Mouse (Mus musculus) embryo, embryonic 10 days (tissue): ENCODE measurements around the gene Banp.

Experiments used
- DNase-seq: peaks from one replicate; pipeline ENCODE4 v3.0.0-alpha.2; 2015; ENCODE audit warnings: low spot score

Banp gene

DNA sequence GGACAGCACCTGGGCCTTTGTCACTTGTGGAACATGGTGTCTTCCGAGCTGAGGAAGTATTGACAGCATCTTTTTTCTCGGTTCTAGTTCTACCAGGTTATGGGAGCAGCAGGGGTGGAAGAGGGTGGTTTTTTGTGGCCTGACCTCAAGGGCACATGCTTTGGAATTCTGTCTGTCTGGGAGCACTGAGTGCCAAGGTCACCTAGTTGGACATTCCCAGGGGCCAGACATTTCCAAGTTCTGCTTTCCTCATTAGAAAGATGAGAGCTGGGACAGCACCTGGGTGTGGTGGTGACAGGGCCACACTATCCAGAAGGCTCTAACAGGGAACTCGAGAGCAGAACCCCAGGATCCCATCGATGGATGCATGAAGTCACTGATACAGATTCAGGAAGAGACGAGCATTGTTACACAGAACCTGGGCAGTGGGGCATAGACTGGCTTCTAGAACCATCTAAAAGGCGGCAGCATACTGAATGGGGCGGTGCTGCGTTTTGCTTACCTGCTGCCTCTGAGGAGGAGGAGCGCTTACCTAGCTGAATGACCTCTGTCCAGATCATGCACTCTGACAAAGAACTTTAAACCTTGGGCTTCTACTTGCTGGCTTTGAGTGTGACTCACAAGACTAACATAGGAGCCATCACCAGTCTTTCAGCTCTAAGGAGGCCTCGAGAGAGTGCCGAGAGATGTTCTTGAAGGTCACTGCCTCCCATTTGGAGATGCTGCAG lies 31.4 kb downstream of the Banp start:
- no peak for DNase-seq

DNA sequence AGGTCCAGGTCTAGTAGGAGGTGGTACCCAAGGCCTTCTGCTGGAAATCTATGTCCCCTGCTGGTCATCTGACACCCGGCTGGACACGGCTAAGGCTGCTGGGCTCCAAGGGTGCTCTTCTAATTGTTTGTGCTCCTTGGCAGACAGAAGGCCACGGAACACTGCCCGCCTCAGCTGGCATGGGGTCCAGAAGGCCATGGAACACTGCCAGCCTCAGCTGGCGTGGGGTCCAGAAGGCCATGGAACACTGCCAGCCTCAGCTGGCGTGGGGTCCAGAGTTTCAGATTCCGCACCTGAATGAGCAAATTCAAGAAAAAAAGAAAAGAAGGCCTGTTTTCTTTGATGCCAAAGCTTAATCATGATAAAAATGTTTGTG lies 32.0 kb downstream of the Banp start:
- no peak for DNase-seq

DNA sequence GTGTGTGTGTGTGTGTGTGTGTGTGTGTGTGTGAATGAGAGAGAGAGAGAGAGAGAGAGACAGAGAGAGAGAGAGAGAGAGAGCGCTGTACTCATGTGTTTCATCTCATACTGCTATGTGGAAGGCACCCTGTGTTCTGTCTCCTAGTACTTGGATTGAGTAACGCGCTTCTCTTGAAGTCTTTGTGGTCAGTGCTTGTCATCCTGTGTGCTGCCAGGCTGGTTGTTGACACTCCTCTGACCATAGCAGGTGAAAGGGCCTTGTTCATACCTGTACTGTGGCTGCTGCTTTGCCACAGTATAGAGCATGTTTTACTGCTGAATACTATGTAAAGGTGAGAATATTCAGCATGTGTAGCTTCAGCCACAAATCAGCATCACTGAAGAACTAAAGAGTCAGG lies 36.1 kb downstream of the Banp start:
- DNase-seq: no peak

DNA sequence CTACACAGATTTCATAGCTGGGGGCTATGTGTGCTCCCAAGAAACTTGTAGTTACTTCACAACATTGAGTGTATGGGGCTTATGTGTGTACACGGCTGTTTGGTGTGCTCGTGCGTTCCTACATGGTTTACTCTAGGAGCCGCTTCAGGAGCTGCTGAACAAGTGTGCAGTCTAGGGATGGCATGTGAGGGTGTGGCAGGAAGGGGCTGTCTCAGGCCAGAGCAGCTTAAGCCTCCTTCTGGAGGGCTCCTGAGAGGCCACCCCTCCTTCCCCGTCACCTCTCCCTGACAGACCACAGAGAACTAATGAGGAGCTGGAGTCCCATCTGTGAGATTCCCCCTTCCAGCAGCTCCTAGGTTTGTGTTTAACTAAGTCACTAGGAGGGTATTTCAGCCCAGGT lies 38.3 kb downstream of the Banp start:
- no peak for DNase-seq

DNA sequence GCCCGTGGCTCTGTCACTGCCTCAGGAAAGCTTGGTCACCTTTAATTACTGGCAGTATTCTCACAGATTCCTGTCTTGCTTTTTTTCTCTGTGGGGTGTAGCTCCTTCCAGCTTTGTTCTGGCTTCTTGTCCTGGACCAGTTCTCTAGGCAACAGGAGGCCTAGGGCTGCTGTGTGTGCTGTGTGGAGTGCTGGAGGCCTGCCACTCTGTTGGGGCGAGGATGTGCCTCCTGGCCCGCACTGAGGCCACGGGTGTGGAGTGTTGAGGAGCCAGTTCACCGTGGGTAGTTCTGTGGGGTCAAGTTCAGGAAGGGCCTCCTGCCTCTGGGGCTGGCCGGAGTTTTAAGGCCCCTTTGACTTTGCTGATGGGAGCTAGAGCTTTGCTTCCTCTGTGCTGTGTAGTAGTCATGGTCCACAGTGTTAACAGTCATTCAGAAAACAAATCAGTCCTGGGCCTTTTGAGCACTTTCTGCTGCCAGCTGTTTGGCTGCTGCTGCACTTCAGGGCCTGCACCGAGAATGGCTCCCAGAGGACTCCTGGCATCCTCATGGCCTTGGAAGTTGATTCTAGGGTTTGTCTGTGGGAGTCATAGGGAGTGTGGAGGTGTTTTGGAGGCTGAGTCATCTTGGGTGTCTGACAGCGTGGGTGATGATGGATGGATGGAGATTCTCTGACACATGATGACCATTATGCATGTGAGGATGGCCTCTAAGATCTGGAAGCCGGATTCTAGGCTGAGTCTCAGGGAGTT lies 41.1 kb downstream of the Banp start:
- DNase-seq: no peak

DNA sequence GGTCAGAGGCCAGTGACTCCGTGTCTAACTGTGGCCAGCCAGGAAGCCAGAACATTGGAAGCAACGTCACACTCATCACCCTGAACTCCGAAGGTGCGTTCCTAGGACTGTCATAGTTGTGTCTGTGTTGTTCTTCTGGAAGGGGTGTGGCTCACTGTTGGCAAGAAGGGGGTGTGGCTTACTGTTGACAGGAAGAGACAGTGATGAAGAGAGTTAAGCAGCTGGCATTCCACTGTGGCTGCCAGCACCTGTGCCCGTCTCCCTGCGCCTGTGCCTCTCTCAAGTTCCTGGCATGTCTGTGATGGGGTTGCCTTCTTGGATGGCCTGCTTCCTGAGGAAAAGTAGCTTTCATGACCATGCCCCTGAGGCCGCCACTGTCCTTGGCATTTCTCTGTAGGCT lies 42.1 kb downstream of the Banp start:
- no peak for DNase-seq

DNA sequence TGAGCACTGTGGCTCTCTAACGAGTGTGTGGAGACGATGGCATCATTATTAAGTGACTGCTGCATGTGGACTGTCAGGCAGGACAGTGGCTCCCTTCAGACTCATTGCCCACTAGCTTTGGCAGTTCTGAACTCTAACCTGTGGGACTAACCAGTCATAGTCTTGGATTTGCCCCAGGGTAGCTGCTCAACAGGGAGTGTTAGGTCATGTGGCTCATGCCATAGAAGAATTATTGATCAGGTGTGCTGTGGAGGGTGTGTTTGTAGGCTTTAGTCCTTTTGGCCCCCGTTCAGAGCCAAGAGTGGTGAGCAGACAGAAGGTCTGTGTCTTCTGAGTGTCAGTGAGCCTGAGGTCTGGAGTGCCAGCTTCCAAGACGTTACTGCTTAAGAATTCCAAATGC lies 43.4 kb downstream of the Banp start:
- no peak for DNase-seq

DNA sequence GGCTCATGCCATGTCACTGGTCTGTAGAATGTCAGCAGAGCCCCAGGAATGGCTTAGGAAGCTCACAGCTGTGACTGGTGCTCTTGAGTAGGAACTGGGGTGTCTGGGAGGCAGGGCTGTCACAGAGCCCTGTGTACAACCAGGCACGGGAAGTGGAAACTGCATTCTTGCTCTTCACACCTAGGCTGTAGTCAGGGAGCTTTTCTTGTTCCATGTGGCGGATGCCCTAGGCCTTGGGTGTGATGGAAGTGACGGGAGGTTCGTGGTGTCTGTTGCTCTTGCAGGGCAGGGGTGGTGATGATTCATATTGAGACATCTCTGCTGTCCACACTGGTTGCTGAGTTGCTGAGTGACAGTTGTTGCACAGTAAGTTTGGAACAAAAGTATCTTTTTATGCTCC lies 45.6 kb downstream of the Banp start:
- no peak for DNase-seq

DNA sequence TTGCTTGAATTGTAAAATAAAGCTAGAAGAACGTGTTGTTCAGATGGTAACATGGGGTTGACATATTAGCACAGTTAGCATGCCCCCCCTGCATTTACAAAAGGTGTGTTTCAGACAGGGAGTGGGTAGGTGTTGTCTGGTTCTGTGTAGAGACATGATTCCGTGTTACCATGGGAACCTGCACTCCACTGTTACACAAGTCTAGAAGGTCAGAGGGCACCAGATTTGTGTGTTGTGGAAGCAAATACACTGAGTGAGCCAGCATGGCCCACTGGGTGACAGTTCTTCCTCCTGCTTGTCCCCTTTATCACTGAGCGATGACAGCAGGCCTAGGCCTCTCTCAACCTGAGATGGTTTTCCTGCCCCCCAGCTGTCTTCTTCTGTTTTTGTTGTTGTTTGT lies 46.3 kb downstream of the Banp start:
- DNase-seq: peak; percentile 19

DNA sequence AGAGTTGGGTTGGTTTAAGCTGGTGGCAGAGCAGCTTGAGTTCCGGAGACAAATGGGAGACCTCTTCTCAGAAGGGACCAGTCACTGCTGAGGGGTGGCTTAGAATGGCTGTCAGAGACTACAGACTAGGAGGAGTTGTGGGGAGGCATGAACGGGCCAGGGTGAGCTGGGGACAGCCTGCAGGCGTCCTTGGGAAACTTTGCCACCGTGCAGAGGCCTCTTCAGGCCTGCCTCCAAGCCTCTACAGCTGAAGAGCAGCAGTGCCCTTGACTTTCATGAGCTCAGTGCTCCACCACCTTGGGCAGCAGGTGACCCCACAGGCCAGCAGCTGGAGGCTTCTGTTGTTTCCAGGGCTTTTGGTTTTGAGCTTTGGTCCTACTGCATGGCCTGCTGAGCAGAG lies 49.1 kb downstream of the Banp start:
- no peak for DNase-seq

DNA sequence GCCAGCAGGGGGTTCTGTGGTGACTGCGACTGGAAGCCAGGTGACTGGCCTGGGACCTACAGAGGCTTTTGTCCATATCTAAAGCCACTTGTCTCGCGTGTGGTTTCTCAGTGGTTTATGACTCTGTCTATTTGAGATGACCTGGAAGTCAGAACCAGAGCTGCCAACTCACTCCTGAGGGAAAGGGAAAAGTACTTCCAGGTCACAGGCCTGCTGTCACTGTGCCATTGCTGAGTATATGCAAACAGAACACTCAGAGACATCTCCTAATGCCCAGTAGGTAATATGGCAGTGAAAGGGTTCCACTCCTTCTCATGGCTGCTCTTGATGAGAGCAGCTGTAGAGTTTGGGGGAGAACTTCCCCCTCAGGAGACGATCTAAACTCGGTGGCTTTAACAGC lies 49.7 kb downstream of the Banp start:
- no peak for DNase-seq

DNA sequence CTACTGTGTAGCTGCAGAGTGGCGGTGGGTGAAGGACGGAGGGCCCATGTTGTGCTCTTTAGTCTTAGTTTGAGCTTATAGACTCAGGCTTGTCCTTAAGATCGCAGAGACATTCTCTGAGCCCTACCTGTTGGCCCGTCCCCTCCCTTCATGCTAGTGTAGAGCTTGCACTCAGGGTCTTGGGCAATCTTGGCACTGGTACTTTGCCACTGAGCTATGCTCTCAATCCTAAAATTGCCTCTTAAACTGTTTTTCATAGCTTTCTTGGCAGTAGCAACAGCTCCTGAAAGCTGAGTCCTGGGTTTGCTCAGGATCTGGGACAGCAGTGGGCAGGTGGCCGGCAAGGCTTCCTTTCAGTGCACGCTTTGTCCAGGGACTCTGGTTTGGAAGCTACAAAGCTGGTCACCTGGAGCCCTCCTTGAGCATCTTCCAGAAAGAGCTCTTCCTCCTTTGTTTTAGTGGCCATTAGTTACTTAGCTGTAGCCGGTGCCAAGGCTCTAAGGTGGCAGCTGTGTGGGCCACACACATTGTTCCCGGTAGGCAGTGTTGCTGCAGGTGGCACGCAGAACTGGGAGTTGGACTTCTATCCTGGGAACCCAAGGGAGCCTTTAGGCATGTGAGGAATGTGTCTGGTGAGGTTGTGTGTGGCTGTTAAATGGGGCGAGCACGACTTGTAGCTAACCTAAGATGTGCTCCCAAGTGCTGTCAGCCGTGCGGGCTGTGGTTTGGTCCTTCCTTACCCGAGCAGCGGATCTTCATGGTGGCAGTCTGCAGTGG lies 52.0 kb downstream of the Banp start:
- DNase-seq: no peak

DNA sequence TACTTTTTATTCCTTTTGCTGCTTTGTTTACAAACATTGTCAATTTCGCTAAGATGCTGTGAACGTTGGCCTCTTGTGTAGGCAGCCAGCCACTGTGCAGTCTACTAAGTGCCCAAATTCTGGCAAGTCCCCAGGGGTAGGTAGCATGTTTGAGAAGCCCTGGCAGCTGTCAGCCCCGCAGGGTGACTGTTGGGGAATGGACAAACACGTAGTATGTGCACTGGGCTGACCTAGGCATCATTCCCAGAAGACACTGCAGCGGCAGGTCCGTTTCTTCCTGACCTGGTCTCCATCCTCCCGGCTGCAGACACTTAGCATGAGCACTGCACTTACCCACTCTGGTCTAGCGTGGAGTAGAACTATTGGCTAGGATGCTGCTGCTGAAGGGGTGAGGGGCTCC lies 54.1 kb downstream of the Banp start:
- no peak for DNase-seq

DNA sequence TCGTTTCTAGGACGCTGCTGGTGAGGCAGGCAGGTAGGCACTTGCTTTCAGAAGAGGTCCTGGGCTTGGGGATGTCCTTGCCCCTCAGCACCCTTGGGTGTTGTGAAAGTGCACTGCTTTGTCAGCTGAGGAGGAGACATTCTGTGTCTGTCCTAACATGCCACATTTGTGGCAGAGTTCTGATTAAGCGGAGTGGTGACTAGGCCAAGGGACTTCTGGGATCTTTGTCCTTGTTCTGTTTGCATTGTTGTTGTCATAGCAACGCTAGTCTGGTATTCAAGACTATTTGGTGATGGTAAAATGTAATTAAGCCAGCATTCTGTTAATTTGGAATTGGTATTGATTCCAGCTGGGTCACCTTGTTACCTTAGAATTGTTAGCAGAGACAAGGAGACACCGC lies 54.6 kb downstream of the Banp start:
- DNase-seq: peak; percentile 16

DNA sequence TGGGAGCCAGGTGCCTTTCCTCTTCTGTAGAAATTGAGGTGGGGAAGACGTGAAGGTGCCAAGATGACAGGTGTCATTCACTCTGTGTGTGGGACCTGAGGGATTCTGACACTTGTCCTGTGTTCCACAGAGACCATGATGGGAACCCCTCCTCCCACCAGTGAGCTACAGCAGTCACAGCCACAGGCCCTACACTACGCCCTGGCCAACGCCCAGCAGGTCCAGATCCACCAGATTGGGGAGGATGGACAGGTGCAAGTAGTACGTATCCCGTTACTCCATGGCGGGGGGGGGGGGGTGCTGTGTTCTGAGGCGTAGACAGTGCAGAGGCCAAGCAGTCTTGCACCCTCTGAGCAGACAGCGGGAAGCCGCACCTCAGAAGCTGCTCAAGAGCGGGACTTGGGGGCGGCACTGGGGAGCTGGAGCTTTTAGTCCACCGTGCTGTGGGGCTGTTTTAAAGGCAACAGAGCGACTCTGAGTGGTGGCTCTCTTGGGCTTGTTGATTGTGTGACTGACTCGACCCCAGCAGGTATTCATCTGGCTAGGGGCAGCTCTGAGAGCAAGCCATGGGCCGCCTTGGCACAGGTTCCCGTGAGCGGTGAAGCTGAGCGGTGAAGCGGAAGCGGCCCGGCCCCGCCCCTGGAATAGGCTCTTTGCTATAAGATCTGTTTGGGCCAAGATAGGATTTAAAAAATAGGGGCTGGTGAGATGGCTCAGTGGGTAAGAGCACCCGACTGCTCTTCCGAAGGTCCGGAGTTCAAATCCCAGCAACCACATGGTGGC lies 56.1 kb downstream of the Banp start:
- no peak for DNase-seq

DNA sequence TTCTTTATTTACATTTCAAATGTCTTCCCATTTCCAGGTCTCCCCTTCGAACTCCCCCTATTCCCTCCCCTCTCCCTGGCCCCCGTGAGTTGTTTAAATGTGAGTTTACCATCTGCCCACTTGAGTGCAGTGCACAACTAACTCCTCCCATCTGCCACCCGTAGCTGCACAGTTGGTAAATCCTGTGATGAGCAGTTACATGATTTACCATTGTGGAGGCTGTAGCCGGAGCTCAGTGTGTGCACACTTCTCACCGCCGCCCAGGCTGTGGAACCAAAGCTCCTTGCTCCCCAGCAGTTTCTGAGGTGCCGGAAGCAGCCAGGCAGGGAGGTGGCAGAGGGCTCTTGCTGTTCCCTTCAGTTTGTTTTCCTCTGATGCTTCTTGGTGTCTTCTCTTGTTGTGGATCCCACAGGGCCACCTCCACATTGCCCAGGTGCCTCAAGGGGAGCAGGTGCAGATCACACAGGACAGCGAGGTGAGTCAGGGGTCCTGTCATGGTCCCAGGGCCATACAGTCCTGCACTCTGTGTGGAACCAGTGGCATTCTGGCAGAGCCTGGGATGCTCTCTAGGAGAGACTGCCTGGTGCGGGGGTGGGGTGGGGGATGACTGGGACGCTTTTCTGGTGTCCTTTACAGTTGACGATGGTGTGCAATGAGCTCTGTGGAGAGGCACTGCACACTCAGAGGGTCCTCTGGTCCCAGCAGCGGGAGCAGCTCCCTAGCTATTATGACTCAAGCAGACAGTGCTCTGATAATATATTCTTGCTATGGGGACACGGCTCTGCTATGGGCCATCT lies 57.3 kb downstream of the Banp start:
- DNase-seq: no peak

DNA sequence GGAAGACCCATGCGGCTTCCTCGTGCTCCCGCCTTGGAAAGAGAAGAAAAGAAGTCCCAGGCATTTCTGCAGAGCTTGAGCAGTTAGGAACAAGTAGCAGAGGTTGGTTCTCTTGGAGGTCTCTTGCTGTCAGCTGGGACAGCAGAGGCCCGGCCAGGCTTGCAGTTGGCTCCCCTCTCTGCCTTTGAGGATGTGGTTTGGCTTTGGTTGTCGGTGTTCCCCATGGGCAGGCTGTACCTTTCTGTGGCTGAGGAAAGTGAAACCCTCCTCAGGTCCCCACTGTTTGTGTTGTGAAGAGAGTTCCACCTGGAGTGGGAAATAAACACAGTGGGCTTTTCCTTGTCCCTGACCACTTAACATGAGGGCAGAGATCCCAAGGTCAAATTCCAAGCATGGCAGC lies 58.8 kb downstream of the Banp start:
- DNase-seq: no peak

DNA sequence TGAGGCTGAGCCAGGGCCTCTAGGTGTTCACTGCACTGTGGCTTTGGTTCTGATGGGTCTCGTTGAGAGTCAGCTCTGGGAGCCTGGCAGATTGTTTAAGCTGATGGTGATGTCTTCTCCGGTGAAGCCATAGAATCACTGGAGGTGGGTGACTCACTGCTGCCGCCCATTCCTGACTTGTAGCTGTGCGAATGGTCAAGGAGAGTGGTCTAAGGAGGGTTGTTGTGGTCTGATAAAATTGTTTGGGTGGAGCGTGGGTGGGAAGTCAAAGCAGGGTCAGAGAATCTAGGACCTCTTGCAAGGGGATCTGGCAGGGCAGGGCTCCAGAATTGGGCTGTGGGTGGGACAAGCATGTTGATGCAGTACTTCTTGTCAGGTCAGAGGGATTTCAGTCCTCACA lies 61.1 kb downstream of the Banp start:
- no peak for DNase-seq

DNA sequence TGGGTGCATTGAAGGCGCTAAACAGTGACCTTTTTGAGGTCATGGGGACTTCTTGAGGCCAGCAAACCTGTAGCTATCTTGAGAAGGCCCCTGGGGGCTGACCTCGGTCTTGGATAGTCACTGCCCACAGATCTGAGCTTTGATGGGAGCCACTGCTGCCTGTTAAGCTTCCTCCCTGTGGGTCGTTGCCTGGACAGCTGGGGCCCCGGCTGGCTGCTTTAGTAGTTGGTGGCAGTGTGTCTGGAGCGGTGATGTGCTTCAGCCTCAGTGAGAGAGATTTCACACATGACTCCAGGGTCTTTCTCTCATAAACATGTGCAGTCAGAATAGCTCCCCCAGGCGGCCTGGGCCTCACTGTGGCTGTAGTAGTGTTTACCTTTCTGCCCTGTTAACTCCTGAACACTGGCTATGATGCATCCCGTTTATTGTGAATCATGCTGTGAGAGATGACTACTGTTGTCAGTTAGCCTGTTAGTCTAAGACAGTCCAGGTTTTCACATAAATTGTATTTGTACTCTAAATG lies 61.6 kb downstream of the Banp start:
- no peak for DNase-seq

DNA sequence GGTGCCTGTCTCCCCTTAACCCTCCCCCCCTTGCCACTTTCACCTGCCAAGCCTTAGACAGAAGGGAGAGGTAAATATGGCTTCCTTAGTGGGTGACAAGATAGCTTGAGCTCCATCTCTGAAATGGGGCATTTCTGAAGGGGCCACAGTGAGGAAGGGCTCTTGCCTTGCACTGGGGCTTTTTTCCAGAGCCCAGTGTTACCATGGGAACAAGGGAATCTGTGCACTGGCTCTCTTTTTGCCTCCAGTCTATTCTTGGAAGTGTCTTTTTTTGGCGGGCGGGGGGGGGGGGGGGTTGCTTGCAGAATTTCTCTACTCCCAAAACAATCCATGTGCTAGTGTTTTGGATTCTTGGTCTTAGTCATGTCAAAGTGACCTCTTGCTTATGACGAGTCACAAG lies 65.1 kb downstream of the Banp start:
- DNase-seq: no peak
